Mouse (Mus musculus) ES-E14 (cell line): ENCODE data around the gene AI837181.

ENCODE experiments used
- CHD2 ChIP-seq: IDR thresholded peaks from 2 replicates; pipeline ENCODE4 v1.6.1; 2014; ENCODE audit warnings: mild to moderate bottlenecking, low read depth, low read length, inconsistent platforms
- HCFC1 ChIP-seq: IDR thresholded peaks from 2 replicates; pipeline ENCODE4 v1.6.1; 2012; ENCODE audit warnings: low read length, inconsistent platforms, borderline replicate concordance; ENCODE audit not compliant: insufficient read depth
- MAFK ChIP-seq: IDR thresholded peaks from 2 replicates; pipeline ENCODE4 v1.6.1; 2014; ENCODE audit warnings: mild to moderate bottlenecking, low read depth, low read length, inconsistent platforms; ENCODE audit not compliant: insufficient read depth
- ZC3H11A ChIP-seq: IDR thresholded peaks from 2 replicates; pipeline ENCODE4 v1.6.1; 2012; ENCODE audit warnings: low read depth, mild to moderate bottlenecking, inconsistent platforms, low read length, borderline replicate concordance
- ZNF384 ChIP-seq: IDR thresholded peaks from 2 replicates; pipeline ENCODE4 v1.6.1; 2012; ENCODE audit warnings: low read depth, low read length, inconsistent platforms

DNA sequence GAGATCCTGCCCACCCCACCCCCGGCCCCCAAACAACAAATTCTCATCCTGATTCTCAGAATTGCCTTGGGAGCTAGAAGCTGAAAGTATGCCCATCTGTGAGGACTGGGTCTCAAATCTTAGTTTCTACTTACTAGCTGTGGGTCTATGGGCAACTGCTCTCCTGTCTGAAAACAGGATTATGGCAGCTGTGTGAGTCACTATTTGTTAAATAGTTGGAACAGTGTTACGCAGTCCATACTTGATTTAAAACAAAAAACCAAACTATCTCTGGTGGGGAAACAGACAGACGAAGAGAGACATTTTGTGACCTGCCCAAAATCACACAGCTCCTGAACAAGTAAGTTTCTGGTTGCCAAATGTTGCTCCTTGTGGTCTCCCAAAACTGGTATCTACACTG is 24.7 kb downstream of the AI837181 start:
- TF ChIP-seq ZC3H11A: no peak
- no peak for TF ChIP-seq MAFK
- no peak for TF ChIP-seq HCFC1
- no peak for TF ChIP-seq CHD2
- no peak for TF ChIP-seq ZNF384
